Mouse (Mus musculus): ENCODE measurements around the gene Bard1.

DNA sequence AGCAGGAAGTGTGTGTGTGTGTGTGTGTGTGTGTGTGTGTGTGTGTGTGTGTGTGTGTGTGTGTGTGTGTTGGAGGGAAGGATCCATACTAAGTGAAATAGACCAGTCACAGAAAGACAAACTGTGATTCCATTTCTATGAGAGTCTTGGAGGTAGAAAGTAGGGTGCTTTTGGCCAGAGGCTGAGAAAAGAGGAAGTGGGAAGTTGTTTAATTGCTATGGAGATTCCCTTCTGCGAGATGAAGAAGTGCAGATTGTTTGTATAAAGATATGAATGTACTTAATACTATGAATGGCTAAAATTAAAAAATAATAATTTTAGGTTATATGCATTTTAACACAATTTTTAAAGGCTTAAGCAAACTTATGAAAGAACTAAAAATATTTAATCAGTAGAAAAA is 99.2 kb downstream of the Bard1 start:
- TF ChIP-seq CTCF (IDR thresholded peaks at IDR 0.05; ENCODE audit: low read depth) (no peak), EP300 (IDR thresholded peaks at IDR 0.05; ENCODE audit: low read depth) (no peak)
